Mouse (Mus musculus): ENCODE data around the gene Brca1. TPM values are rescaled to one million over a fixed set of nuclear protein-coding genes. Genes with fewer than 3 reads are reported as not detected.
A peak's percentile ranks its signal among the peaks of the same experiment; 100 is the strongest.
"Not testable (repeated sequence)": the region's sequence is repeated elsewhere in the genome, so short reads cannot be mapped to it uniquely, and the experiment has no call there.

Gene Brca1
- polyA plus RNA-seq, 1 experiment from 2014 or later, result 24.7 TPM

DNA sequence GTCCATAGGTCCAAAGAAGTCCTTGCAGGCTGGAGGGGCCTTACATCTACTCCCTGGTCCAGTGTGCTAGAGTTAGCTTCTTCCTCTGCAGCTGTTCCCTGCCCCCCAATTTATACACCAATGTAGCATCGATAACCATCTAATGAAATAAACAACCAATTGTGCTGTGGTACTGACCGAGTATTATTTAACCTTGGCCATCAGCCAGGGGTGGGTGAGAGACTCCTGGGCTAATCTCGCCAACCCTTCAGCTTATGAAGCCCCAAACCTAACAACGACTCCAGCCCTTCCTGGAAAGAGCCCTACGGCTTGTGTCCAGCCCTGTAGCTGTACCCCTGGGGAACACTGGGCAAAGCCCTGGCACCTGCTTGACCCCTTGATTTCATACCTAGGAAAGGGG is 77.5 kb downstream of the Brca1 start:
- no peaks in the 10 kb centered on the region for H3K9me3 ChIP-seq (replicated peaks; ENCODE audit: control insufficient read depth, low read length)
- ATAC-seq (replicated peaks; ENCODE audit: insufficient number of reproducible peaks, low FRiP score, low TSS enrichment, low read depth) (no peak), DNase-seq (ENCODE audit: low spot score) (no peak)
- H3K4me3 ChIP-seq (ENCODE audit: low read depth, low read length), result no peak overlapping the region
- H3K4me1 ChIP-seq (ENCODE audit: control insufficient read depth, insufficient read depth, low read length), result peaks cover under 1% of the 10 kb centered on the region; the same call in 1 of the 2 replicates
- H3K36me3 ChIP-seq (replicated peaks; ENCODE audit: control insufficient read depth, insufficient read depth, low read depth, low read length), result no peaks in the 10 kb centered on the region
- no peaks in the 10 kb centered on the region for H3K27me3 ChIP-seq (ENCODE audit: control insufficient read depth, insufficient read depth, low read length)
- no peak overlapping the region for H3K9ac ChIP-seq (replicated peaks; ENCODE audit: low read length)
- WGBS, result 83% methylated on average over 5 of the region's 5 CpGs
- H3K27ac ChIP-seq (replicated peaks; ENCODE audit: low read depth, low read length), result no peak overlapping the region
- H3K4me2 ChIP-seq (ENCODE audit: low read depth, low read length), result no peak overlapping the region

GRCm38 (mm10) chr11:101473686-101474085 is 78.1 kb downstream of the Brca1 start:
- not testable (repeated sequence) for H3K4me3 ChIP-seq (ENCODE audit: low read depth, low read length); H3K27ac ChIP-seq (replicated peaks; ENCODE audit: low read depth, low read length); ATAC-seq (replicated peaks; ENCODE audit: insufficient number of reproducible peaks, low FRiP score, low TSS enrichment, low read depth); H3K4me1 ChIP-seq (ENCODE audit: control insufficient read depth, insufficient read depth, low read length); H3K36me3 ChIP-seq (replicated peaks; ENCODE audit: control insufficient read depth, insufficient read depth, low read depth, low read length); H3K9me3 ChIP-seq (replicated peaks; ENCODE audit: control insufficient read depth, low read length); H3K27me3 ChIP-seq (ENCODE audit: control insufficient read depth, insufficient read depth, low read length); H3K9ac ChIP-seq (replicated peaks; ENCODE audit: low read length); DNase-seq (ENCODE audit: low spot score); H3K4me2 ChIP-seq (ENCODE audit: low read depth, low read length)
- WGBS, result 90% methylated on average over 1 of the region's 1 CpGs

DNA sequence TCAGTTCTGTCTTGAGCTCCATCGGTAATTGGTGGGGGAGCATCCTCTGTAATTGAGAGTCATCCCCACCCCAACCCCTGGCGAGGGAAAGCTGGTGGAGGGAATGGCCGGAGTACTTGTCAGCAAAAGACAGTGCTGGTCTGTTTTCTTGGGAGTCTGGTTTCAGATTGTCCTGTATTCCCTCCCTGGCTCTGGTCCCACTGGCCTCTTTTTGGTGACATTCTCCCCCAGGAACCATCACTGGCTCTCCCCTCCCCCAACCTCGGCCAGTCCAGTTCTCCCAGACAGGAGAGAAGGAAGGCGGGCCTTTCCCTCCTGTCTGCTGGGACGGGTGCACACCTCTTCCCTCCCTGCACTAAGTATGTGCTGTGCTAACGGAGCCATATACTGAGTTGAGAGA is 79.4 kb downstream of the Brca1 start:
- WGBS, result 43% methylated on average over 7 of the region's 7 CpGs
- H3K4me1 ChIP-seq (ENCODE audit: control insufficient read depth, insufficient read depth, low read length), result no peaks in the 10 kb centered on the region
- no peak overlapping the region for H3K4me2 ChIP-seq (ENCODE audit: low read depth, low read length)
- no peak overlapping the region for H3K4me3 ChIP-seq (ENCODE audit: low read depth, low read length)
- no peak for ATAC-seq (replicated peaks; ENCODE audit: insufficient number of reproducible peaks, low FRiP score, low TSS enrichment, low read depth)
- no peaks in the 10 kb centered on the region for H3K27me3 ChIP-seq (ENCODE audit: control insufficient read depth, insufficient read depth, low read length)
- DNase-seq (ENCODE audit: low spot score), result no peak
- no peaks in the 10 kb centered on the region for H3K9me3 ChIP-seq (replicated peaks; ENCODE audit: control insufficient read depth, low read length)
- no peak overlapping the region for H3K27ac ChIP-seq (replicated peaks; ENCODE audit: low read depth, low read length)
- H3K9ac ChIP-seq (replicated peaks; ENCODE audit: low read length), result no peak overlapping the region
- H3K36me3 ChIP-seq (replicated peaks; ENCODE audit: control insufficient read depth, insufficient read depth, low read depth, low read length), result no peaks in the 10 kb centered on the region

DNA sequence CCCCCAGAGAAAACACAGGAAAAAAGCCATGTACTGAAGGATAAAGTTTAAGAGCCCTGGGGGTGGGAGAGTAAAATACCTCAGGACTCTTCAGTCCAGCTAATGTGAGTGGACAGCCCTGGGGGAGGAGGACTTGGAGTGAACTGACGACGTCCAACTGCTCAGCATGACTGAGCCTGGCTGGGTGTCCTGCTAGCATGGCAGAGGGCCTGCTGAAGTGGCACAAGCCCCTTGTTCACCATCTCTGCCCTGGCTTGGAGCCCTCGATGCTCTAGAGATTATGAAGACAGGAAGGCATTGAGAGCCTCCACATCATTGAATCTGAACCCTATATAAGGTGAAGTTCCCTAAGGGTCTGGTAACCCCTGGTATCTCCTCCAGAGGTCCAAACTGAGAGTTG is 79.8 kb downstream of the Brca1 start:
- DNase-seq (ENCODE audit: low spot score) (no peak), ATAC-seq (replicated peaks; ENCODE audit: insufficient number of reproducible peaks, low FRiP score, low TSS enrichment, low read depth) (no peak)
- Histone ChIP-seq H3K4me2 (ENCODE audit: low read depth, low read length) (no peak overlapping the region), H3K27me3 (ENCODE audit: control insufficient read depth, insufficient read depth, low read length) (no peaks in the 10 kb centered on the region), H3K9ac (replicated peaks; ENCODE audit: low read length) (no peak overlapping the region), H3K4me1 (ENCODE audit: control insufficient read depth, insufficient read depth, low read length) (no peaks in the 10 kb centered on the region), H3K36me3 (replicated peaks; ENCODE audit: control insufficient read depth, insufficient read depth, low read depth, low read length) (no peaks in the 10 kb centered on the region), H3K4me3 (ENCODE audit: low read depth, low read length) (no peak overlapping the region), H3K27ac (replicated peaks; ENCODE audit: low read depth, low read length) (no peak overlapping the region), H3K9me3 (replicated peaks; ENCODE audit: control insufficient read depth, low read length) (no peaks in the 10 kb centered on the region)
- 61% methylated on average over 3 of the region's 3 CpGs for WGBS

DNA sequence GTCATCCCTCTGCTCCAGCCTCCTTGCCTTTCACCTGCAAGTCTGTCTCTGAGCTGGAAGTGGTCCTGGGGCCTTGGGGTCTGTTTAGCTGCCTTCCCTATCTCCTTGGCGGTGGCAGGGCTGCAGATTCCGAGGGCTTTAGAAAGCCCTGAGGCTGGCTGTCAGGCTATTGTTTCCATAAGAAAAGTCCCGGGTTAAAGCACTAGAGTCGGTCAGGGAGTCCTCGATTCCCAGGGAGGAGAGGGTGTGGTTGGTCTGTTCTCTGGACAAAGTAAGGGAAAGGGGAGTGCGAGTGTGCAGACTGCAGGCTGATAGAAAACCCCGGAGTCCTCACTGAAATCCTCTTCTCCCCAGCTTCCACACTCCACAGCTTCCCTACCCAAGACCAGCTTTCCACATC is 81.5 kb downstream of the Brca1 start:
- Histone ChIP-seq H3K4me2 (ENCODE audit: low read depth, low read length) (no peak overlapping the region), H3K4me3 (ENCODE audit: low read depth, low read length) (no peak overlapping the region), H3K27me3 (ENCODE audit: control insufficient read depth, insufficient read depth, low read length) (no peaks in the 10 kb centered on the region), H3K9me3 (replicated peaks; ENCODE audit: control insufficient read depth, low read length) (no peaks in the 10 kb centered on the region), H3K9ac (replicated peaks; ENCODE audit: low read length) (no peak overlapping the region), H3K27ac (replicated peaks; ENCODE audit: low read depth, low read length) (no peak overlapping the region), H3K36me3 (replicated peaks; ENCODE audit: control insufficient read depth, insufficient read depth, low read depth, low read length) (no peaks in the 10 kb centered on the region), H3K4me1 (ENCODE audit: control insufficient read depth, insufficient read depth, low read length) (no peaks in the 10 kb centered on the region; the same call in 1 of the 2 replicates)
- no peak for DNase-seq (ENCODE audit: low spot score)
- ATAC-seq (replicated peaks; ENCODE audit: insufficient number of reproducible peaks, low FRiP score, low TSS enrichment, low read depth), result no peak
- 25% methylated on average over 7 of the region's 7 CpGs for WGBS

DNA sequence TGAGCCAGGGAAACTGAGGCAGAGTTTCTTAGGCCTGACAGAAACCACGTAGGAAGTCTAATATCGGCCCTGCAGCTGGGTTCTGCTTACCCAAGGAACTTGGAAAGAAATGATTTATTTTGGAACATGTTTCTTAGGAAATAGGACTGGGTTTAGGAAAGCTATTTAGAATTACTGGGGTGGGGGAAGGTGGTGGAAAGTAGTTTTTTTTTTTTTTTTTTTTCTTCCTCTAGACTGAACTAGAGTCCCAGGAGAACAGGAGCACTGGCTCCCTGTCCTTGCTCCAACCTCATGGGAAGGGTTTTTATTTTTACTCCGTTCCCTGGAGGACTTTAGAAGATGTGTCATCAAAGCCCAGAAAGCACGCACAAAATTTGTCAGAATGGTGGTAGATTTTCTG is 82.6 kb downstream of the Brca1 start:
- Histone ChIP-seq H3K4me2 (ENCODE audit: low read depth, low read length) (peak overlapping the region; percentile 76), H3K9me3 (replicated peaks; ENCODE audit: control insufficient read depth, low read length) (no peaks in the 10 kb centered on the region), H3K9ac (replicated peaks; ENCODE audit: low read length) (peak overlapping the region; percentile 72; the same call in 1 of the 2 replicates), H3K4me1 (ENCODE audit: control insufficient read depth, insufficient read depth, low read length) (peaks cover 5% of the 10 kb centered on the region; the same call in 1 of the 2 replicates), H3K36me3 (replicated peaks; ENCODE audit: control insufficient read depth, insufficient read depth, low read depth, low read length) (no peaks in the 10 kb centered on the region), H3K27ac (replicated peaks; ENCODE audit: low read depth, low read length) (no peak overlapping the region), H3K4me3 (ENCODE audit: low read depth, low read length) (peak overlapping the region; percentile 70), H3K27me3 (ENCODE audit: control insufficient read depth, insufficient read depth, low read length) (no peaks in the 10 kb centered on the region)
- ATAC-seq (replicated peaks; ENCODE audit: insufficient number of reproducible peaks, low FRiP score, low TSS enrichment, low read depth), result no peak
- 73% methylated on average over 4 of the region's 4 CpGs for WGBS
- DNase-seq (ENCODE audit: low spot score), result no peak

GRCm38 (mm10) chr11:101468731-101469130 is 83.0 kb downstream of the Brca1 start:
- Histone ChIP-seq H3K4me3 (ENCODE audit: low read depth, low read length) (peak overlapping the region; percentile 70), H3K4me2 (ENCODE audit: low read depth, low read length) (peak overlapping the region; percentile 76), H3K9ac (replicated peaks; ENCODE audit: low read length) (peak overlapping the region; percentile 72), H3K4me1 (ENCODE audit: control insufficient read depth, insufficient read depth, low read length) (peaks cover 5% of the 10 kb centered on the region; the same call in 1 of the 2 replicates), H3K27ac (replicated peaks; ENCODE audit: low read depth, low read length) (0 out of 2 replicates have a peak overlapping the region, but pooled peaks have one; percentile 8), H3K36me3 (replicated peaks; ENCODE audit: control insufficient read depth, insufficient read depth, low read depth, low read length) (no peaks in the 10 kb centered on the region), H3K27me3 (ENCODE audit: control insufficient read depth, insufficient read depth, low read length) (no peaks in the 10 kb centered on the region), H3K9me3 (replicated peaks; ENCODE audit: control insufficient read depth, low read length) (no peaks in the 10 kb centered on the region)
- no peak; the same call in 1 of the 2 replicates for ATAC-seq (replicated peaks; ENCODE audit: insufficient number of reproducible peaks, low FRiP score, low TSS enrichment, low read depth)
- 4% methylated on average over 13 of the region's 13 CpGs for WGBS
- no peak for DNase-seq (ENCODE audit: low spot score)

DNA sequence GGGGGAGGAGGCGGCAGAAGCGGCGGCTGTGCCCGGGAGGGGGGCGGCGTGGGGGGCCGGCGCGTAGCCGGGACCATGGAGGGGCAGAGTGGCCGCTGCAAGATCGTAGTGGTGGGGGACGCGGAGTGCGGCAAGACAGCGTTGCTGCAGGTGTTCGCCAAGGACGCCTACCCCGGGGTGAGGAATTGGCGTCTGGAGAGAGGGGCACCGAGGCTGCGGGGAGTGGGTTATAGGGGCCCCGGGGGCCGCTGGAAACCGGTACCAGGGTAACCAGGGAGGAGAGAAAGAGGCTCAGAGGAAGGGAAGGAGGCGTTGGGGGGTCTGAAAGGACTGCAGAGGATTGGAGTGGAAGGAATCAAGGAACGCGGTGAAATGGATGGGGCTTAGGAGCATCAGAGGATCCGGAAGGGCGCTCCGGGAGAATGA is 83.5 kb downstream of the Brca1 start:
- Histone ChIP-seq H3K4me3 (ENCODE audit: low read depth, low read length) (peak overlapping the region; percentile 70), H3K4me2 (ENCODE audit: low read depth, low read length) (peak overlapping the region; percentile 76), H3K27ac (replicated peaks; ENCODE audit: low read depth, low read length) (peak overlapping the region; percentile 8; the same call in 1 of the 2 replicates), H3K4me1 (ENCODE audit: control insufficient read depth, insufficient read depth, low read length) (peaks cover 5% of the 10 kb centered on the region; the same call in 1 of the 2 replicates), H3K27me3 (ENCODE audit: control insufficient read depth, insufficient read depth, low read length) (no peaks in the 10 kb centered on the region), H3K9me3 (replicated peaks; ENCODE audit: control insufficient read depth, low read length) (no peaks in the 10 kb centered on the region), H3K9ac (replicated peaks; ENCODE audit: low read length) (peak overlapping the region; percentile 72), H3K36me3 (replicated peaks; ENCODE audit: control insufficient read depth, insufficient read depth, low read depth, low read length) (no peaks in the 10 kb centered on the region)
- ATAC-seq (replicated peaks; ENCODE audit: insufficient number of reproducible peaks, low FRiP score, low TSS enrichment, low read depth), result peak; percentile 20
- WGBS, result under 1% methylated on average over 29 of the region's 31 CpGs
- DNase-seq (ENCODE audit: low spot score), result peak; percentile 39

Measured in embryonic facial prominence, embryonic 11.5 days (tissue).